Mouse (Mus musculus): ENCODE measurements at regions not wholly inside any gene's neighbourhood (a gene's known extent, or its start where the extent isn't known, plus 50 kb on each side); places are given as distances from the start of the nearest gene placed in this dataset.
A peak's percentile ranks its signal among the peaks of the same experiment; 100 is the strongest.

GRCm38 (mm10) chr3:14381421-14381992 is 99.0 kb upstream of the Slc7a12 start:
- Histone ChIP-seq H3K4me2 (peak overlapping the region; percentile 60), H3K4me3 (peak overlapping the region; percentile 35), H3K9me3 (replicated peaks) (no peaks in the 10 kb centered on the region), H3K36me3 (no peaks in the 10 kb centered on the region), H3K27ac (no peak overlapping the region), H3K9ac (no peak overlapping the region), H3K27me3 (no peaks in the 10 kb centered on the region), H3K4me1 (replicated peaks) (no peaks in the 10 kb centered on the region; the same call in 1 of the 2 replicates)
- peak; percentile 78 for ATAC-seq (replicated peaks; ENCODE audit: insufficient number of reproducible peaks, insufficient read depth, low FRiP score, low read depth)
- 11% methylated on average over 18 of the region's 18 CpGs for WGBS

GRCm38 (mm10) chr3:14390656-14391055 is 89.8 kb upstream of the Slc7a12 start:
- Histone ChIP-seq H3K36me3 (no peaks in the 10 kb centered on the region), H3K9me3 (replicated peaks) (no peaks in the 10 kb centered on the region), H3K27ac (no peak overlapping the region), H3K9ac (no peak overlapping the region), H3K27me3 (no peaks in the 10 kb centered on the region), H3K4me1 (replicated peaks) (no peaks in the 10 kb centered on the region), H3K4me2 (no peak overlapping the region), H3K4me3 (no peak overlapping the region)
- WGBS = 83% methylated on average over 1 of the region's 1 CpGs
- no peak for ATAC-seq (replicated peaks; ENCODE audit: insufficient number of reproducible peaks, insufficient read depth, low FRiP score, low read depth)

- Histone ChIP-seq H3K9ac (no peak overlapping the region), H3K27ac (no peak overlapping the region), H3K4me1 (replicated peaks) (no peaks in the 10 kb centered on the region), H3K9me3 (replicated peaks) (no peaks in the 10 kb centered on the region), H3K27me3 (no peaks in the 10 kb centered on the region), H3K36me3 (no peaks in the 10 kb centered on the region), H3K4me3 (no peak overlapping the region), H3K4me2 (no peak overlapping the region)
- WGBS = 70% methylated on average over 3 of the region's 3 CpGs
- no peak for ATAC-seq (replicated peaks; ENCODE audit: insufficient number of reproducible peaks, insufficient read depth, low FRiP score, low read depth)
Measured at GRCm38 (mm10) chr3:14398676-14399075, 81.8 kb upstream of the Slc7a12 start.

GRCm38 (mm10) chr3:14408435-14409125 is 71.9 kb upstream of the Slc7a12 start:
- H3K9ac ChIP-seq = no peak overlapping the region
- no peak for ATAC-seq (replicated peaks; ENCODE audit: insufficient number of reproducible peaks, insufficient read depth, low FRiP score, low read depth)
- H3K4me1 ChIP-seq (replicated peaks) = no peaks in the 10 kb centered on the region
- no peak overlapping the region for H3K4me3 ChIP-seq
- no peaks in the 10 kb centered on the region for H3K27me3 ChIP-seq
- H3K4me2 ChIP-seq = no peak overlapping the region
- H3K27ac ChIP-seq = no peak overlapping the region
- no peaks in the 10 kb centered on the region for H3K9me3 ChIP-seq (replicated peaks)
- no peaks in the 10 kb centered on the region for H3K36me3 ChIP-seq
- 63% methylated on average over 1 of the region's 1 CpGs for WGBS

All from heart, embryonic 15.5 days (tissue).